ENCODE assay signal across 12 mouse cellular contexts in genomic region chr2:139608167-139608566, GRCm38 (mm10).
DNase-seq lines count a peak whose midpoint lies in the region; ATAC-seq and TF ChIP-seq lines count a peak whose summit lies in the region.
"Had no signal": no experiment of that assay in that cellular context is flagged by ENCODE, and none has a peak within 500 bp of the region (broad histone marks: within the 10 kb centered on the region; RNA-seq: fewer than 3 reads in every experiment).

No protein-coding gene starts in this region.

- no peak for TF ChIP-seq CTCF in forebrain, postnatal 0 days (IDR thresholded peaks at IDR 0.05; ENCODE audit: low read depth)

- no peak for DNase-seq in forebrain, postnatal 0 days
- DNase-seq in forebrain, embryonic 14.5 days (ENCODE audit: low spot score) = no peak
- DNase-seq in embryo, embryonic 10 days (ENCODE audit: low spot score) = peak; percentile 76
- DNase-seq in embryonic facial prominence, embryonic 14.5 days (ENCODE audit: low spot score) = no peak
- no peak for DNase-seq in left cerebral cortex, postnatal 36 days (ENCODE audit: low spot score in 2 of 2)
- no peak for DNase-seq in right cerebral cortex, postnatal 4 days
- no peak for DNase-seq in layer of hippocampus, adult 9-11 months
- DNase-seq: cerebellum, adult 8-10 months; gastrocnemius, postnatal 36 days; liver, embryonic 13.5 days had no signal

- no peak overlapping the region for H3K9ac ChIP-seq in forebrain, postnatal 0 days
- no peak overlapping the region for H3K9ac ChIP-seq in forebrain, embryonic 14.5 days (ENCODE audit: low read length)
- no peak overlapping the region for H3K9ac ChIP-seq in embryonic facial prominence, embryonic 14.5 days (ENCODE audit: low read depth, low read length)
- no peak overlapping the region for H3K9ac ChIP-seq in limb, embryonic 12.5 days (replicated peaks)
- H3K9ac ChIP-seq: heart, embryonic 15.5 days; liver, embryonic 13.5 days had no signal

- WGBS in forebrain, postnatal 0 days = 36% methylated on average over 3 of the region's 3 CpGs
- 29% methylated on average over 3 of the region's 3 CpGs for WGBS in forebrain, embryonic 14.5 days
- 27% methylated on average over 3 of the region's 3 CpGs for WGBS in embryonic facial prominence, embryonic 14.5 days
- 20% methylated on average over 3 of the region's 3 CpGs for WGBS in limb, embryonic 12.5 days

- H3K27me3 ChIP-seq in forebrain, postnatal 0 days (ENCODE audit: insufficient read depth, low read length) = peaks cover 8% of the 10 kb centered on the region; the same call in 1 of the 2 replicates
- no peaks in the 10 kb centered on the region for H3K27me3 ChIP-seq in forebrain, embryonic 14.5 days (replicated peaks; ENCODE audit: control insufficient read depth, insufficient read depth, low read length)
- no peaks in the 10 kb centered on the region for H3K27me3 ChIP-seq in embryonic facial prominence, embryonic 14.5 days (replicated peaks; ENCODE audit: control insufficient read depth, insufficient read depth, low read length)
- H3K27me3 ChIP-seq in limb, embryonic 12.5 days = no peaks in the 10 kb centered on the region
- H3K27me3 ChIP-seq: liver, embryonic 13.5 days had no signal

- ATAC-seq in forebrain, postnatal 0 days = no peak
- ATAC-seq in forebrain, embryonic 14.5 days = no peak
- no peak for ATAC-seq in embryonic facial prominence, embryonic 14.5 days (ENCODE audit: low read depth)
- ATAC-seq in limb, embryonic 12.5 days (ENCODE audit: insufficient number of reproducible peaks, insufficient read depth, low FRiP score, low TSS enrichment, low read depth) = no peak

- no peaks in the 10 kb centered on the region for H3K9me3 ChIP-seq in forebrain, postnatal 0 days (ENCODE audit: low read length)
- H3K9me3 ChIP-seq in forebrain, embryonic 14.5 days (replicated peaks; ENCODE audit: control insufficient read depth, low read length) = no peaks in the 10 kb centered on the region
- H3K9me3 ChIP-seq in embryonic facial prominence, embryonic 14.5 days (ENCODE audit: control insufficient read depth, low read length) = no peaks in the 10 kb centered on the region
- H3K9me3 ChIP-seq in limb, embryonic 12.5 days = no peaks in the 10 kb centered on the region
- H3K9me3 ChIP-seq: heart, embryonic 15.5 days; liver, embryonic 13.5 days had no signal

- H3K4me1 ChIP-seq in forebrain, postnatal 0 days (ENCODE audit: insufficient read depth) = 0 out of 2 replicates have a peak, but pooled peaks cover 4% of the 10 kb centered on the region
- peaks cover 16% of the 10 kb centered on the region for H3K4me1 ChIP-seq in forebrain, embryonic 14.5 days (ENCODE audit: control insufficient read depth, insufficient read depth, low read length)
- peaks cover 20% of the 10 kb centered on the region for H3K4me1 ChIP-seq in embryonic facial prominence, embryonic 14.5 days (ENCODE audit: control insufficient read depth, insufficient read depth, low read length)
- peaks cover 42% of the 10 kb centered on the region for H3K4me1 ChIP-seq in limb, embryonic 12.5 days (replicated peaks)
- H3K4me1 ChIP-seq: heart, embryonic 15.5 days; liver, embryonic 13.5 days had no signal

- H3K4me3 ChIP-seq in forebrain, postnatal 0 days (ENCODE audit: low read depth, low read length) = no peak overlapping the region
- H3K4me3 ChIP-seq in forebrain, embryonic 14.5 days (ENCODE audit: low read depth, low read length) = no peak overlapping the region
- no peak overlapping the region for H3K4me3 ChIP-seq in embryonic facial prominence, embryonic 14.5 days (ENCODE audit: low read depth, low read length)
- no peak overlapping the region for H3K4me3 ChIP-seq in limb, embryonic 12.5 days (replicated peaks)
- H3K4me3 ChIP-seq: heart, embryonic 15.5 days; liver, embryonic 13.5 days had no signal

- H3K4me2 ChIP-seq in forebrain, postnatal 0 days (ENCODE audit: low read depth) = 0 out of 2 replicates have a peak overlapping the region, but pooled peaks have one; percentile 6
- H3K4me2 ChIP-seq in forebrain, embryonic 14.5 days (ENCODE audit: low read length) = no peak overlapping the region
- H3K4me2 ChIP-seq in embryonic facial prominence, embryonic 14.5 days (ENCODE audit: low read depth, low read length) = peak overlapping the region; percentile 46
- H3K4me2 ChIP-seq in limb, embryonic 12.5 days = peak overlapping the region; percentile 47; the same call in 1 of the 2 replicates
- H3K4me2 ChIP-seq: heart, embryonic 15.5 days; liver, embryonic 13.5 days had no signal

- H3K36me3 ChIP-seq in forebrain, postnatal 0 days (ENCODE audit: insufficient read depth) = no peaks in the 10 kb centered on the region
- H3K36me3 ChIP-seq in forebrain, embryonic 14.5 days (ENCODE audit: control insufficient read depth, insufficient read depth, low read length) = no peaks in the 10 kb centered on the region
- no peaks in the 10 kb centered on the region for H3K36me3 ChIP-seq in embryonic facial prominence, embryonic 14.5 days (ENCODE audit: control insufficient read depth, insufficient read depth, low read length)
- no peaks in the 10 kb centered on the region for H3K36me3 ChIP-seq in limb, embryonic 12.5 days
- H3K36me3 ChIP-seq: heart, embryonic 15.5 days; liver, embryonic 13.5 days had no signal

- intact Hi-C loops in left cerebral cortex, postnatal 36 days (cut with DNase I) = no loop called here

- no peak overlapping the region for H3K27ac ChIP-seq in forebrain, postnatal 0 days (ENCODE audit: low read depth, low read length)
- H3K27ac ChIP-seq in forebrain, embryonic 14.5 days (ENCODE audit: low read depth, low read length) = no peak overlapping the region
- H3K27ac ChIP-seq in embryonic facial prominence, embryonic 14.5 days (replicated peaks; ENCODE audit: low read depth, low read length) = no peak overlapping the region
- H3K27ac ChIP-seq in limb, embryonic 12.5 days = peak overlapping the region; percentile 90
- H3K27ac ChIP-seq: heart, embryonic 15.5 days; liver, embryonic 13.5 days had no signal
